Mouse (Mus musculus) liver, embryonic 16.5 days (tissue): ENCODE measurements around the gene Pex12. TPM values are rescaled to one million over a fixed set of nuclear protein-coding genes. Genes with fewer than 3 reads are reported as not detected.
"Not testable (repeated sequence)": the region's sequence is repeated elsewhere in the genome, so short reads cannot be mapped to it uniquely, and the experiment has no call there.

Source experiments
- ATAC-seq: fragments of 200-750 bp; cut with Nextera tagmentation; 2 replicates; pipeline ENCODE4 v1.8.0; 2017; ENCODE audit warnings: low read depth, mild to moderate bottlenecking, moderate number of reproducible peaks, moderate library complexity
- H3K27ac ChIP-seq: fragments of 300-500 bp; sonication (generic); 2 replicates; pipeline ENCODE4 v1.5.1; 2014; ENCODE audit warnings: mild to moderate bottlenecking, low read length
- H3K27me3 ChIP-seq: fragments of 300-500 bp; sonication (generic); 2 replicates; pipeline ENCODE4 v1.6.1; 2014; ENCODE audit warnings: low read depth, low read length, mixed read lengths; ENCODE audit not compliant: control insufficient read depth, insufficient read depth
- H3K36me3 ChIP-seq: fragments of 300-500 bp; sonication (generic); 2 replicates; pipeline ENCODE4 v1.6.1; 2014; ENCODE audit warnings: mild to moderate bottlenecking; ENCODE audit not compliant: control insufficient read depth, insufficient read depth
- H3K4me1 ChIP-seq: fragments of 300-500 bp; sonication (generic); 2 replicates; pipeline ENCODE4 v1.6.1; 2014; ENCODE audit warnings: low read depth, low read length, mixed read lengths; ENCODE audit not compliant: control insufficient read depth
- H3K4me2 ChIP-seq: fragments of 300-500 bp; sonication (generic); 2 replicates; pipeline ENCODE4 v1.6.1; 2014; ENCODE audit warnings: low read depth, low read length, mixed read lengths
- H3K4me3 ChIP-seq: fragments of 300-500 bp; sonication (generic); 2 replicates; pipeline ENCODE4 v1.5.1; 2014; ENCODE audit warnings: low read depth, mild to moderate bottlenecking, low read length
- H3K9ac ChIP-seq: fragments of 300-500 bp; sonication (generic); 2 replicates; pipeline ENCODE4 v1.6.1; 2014; ENCODE audit warnings: low read depth, low read length
- H3K9me3 ChIP-seq: fragments of 300-500 bp; sonication (generic); replicated peaks from 2 replicates; pipeline ENCODE4 v1.6.1; 2016; ENCODE audit warnings: low read length; ENCODE audit not compliant: control insufficient read depth
- WGBS: fragments of 180-500 bp; shearing (Covaris S2); extraction: QIAGEN DNeasy Blood & Tissue Kit; methylation state at CpG from one replicate; pipeline ENCODE4 v1.1.7; 2014; ENCODE audit not compliant: insufficient replicate concordance; 5-methylcytosine and 5-hydroxymethylcytosine counted together
- polyA plus RNA-seq: library from polyadenylated mRNA; unstranded; fragments of >200 nt; fragmentation: Nextera tagmentation; extraction: Ambion mirVana; gene quantifications from 2 replicates; pipeline ENCODE4 v1.2.1, GENCODE M21; 2015

The Pex12 gene
- polyA plus RNA-seq, 1 experiment from 2014 or later, result 6.2 TPM

DNA sequence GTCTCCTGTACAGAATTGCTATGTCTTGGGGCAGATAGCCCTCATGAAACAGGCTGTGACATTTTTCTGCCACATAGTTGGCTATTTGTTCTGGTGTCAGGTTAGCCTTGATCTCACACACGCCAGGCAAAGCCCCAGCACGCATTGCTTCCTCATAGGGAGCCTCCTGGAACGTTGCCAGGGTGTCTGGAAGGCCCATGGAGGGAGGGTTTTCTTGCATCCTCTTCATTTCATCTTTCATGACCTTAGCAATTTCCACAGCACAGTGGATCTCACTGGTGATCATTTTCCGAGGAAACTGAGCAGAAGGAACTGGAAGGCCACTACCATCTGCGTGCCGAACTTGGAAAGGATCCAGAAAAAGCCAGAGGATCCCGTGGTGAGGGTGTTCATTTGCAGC is 26.1 kb downstream of the Pex12 start:
- 66% methylated on average over 7 of the region's 7 CpGs for WGBS
- H3K9ac ChIP-seq, result no peak overlapping the region
- H3K4me3 ChIP-seq, result no peak overlapping the region
- H3K4me1 ChIP-seq, result peaks cover 9% of the 10 kb centered on the region
- H3K27ac ChIP-seq, result no peak overlapping the region
- H3K9me3 ChIP-seq, result no peaks in the 10 kb centered on the region
- no peak for ATAC-seq
- peaks cover 42% of the 10 kb centered on the region for H3K36me3 ChIP-seq
- H3K4me2 ChIP-seq, result no peak overlapping the region
- peaks cover 13% of the 10 kb centered on the region; the same call in 1 of the 2 replicates for H3K27me3 ChIP-seq

DNA sequence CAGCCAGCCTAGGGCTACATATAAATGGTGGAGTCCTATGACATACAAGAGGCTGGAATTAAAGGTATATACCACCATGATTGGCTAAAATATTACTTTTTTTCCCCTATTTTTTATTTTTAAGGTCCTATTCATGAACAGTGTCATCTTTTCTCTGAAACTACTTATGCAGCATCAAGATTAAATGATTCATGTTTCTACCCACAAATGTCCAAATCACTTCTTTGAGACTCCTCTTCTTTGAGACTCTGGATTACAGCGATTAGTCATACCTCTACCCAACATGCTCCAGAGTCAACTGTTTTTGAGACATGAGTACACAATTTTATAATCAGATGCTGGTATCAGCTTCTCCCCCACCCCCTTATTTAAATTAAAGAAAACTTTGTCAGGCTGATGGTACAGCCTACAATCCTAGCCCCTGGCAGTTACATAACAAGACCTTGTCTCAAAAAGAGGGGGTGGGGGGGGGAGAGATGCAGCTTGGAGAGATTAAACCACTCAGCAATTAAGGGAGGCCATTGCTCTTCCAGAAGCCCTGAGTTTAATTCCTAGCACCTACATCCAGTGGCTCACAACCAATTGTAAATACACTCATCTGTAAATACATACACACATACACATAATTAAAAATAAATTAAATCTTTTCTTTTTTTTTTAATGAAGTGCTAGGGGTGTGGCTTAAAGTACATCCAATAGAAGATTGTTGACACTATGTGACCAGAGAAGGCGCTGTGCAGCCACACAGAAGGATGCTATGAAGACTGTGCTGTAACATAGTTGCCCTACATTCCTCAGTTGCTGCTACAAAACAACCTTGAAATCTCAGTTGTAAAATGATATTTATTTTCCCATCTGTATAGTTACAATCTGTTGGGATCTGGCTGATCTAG is 30.2 kb downstream of the Pex12 start:
- no peaks in the 10 kb centered on the region for H3K9me3 ChIP-seq
- H3K4me2 ChIP-seq, result peak overlapping the region; percentile 74; the same call in 1 of the 2 replicates
- H3K4me3 ChIP-seq, result no peak overlapping the region
- WGBS, result 9% methylated on average over 2 of the region's 2 CpGs
- H3K9ac ChIP-seq, result peak overlapping the region; percentile 58
- peaks cover 17% of the 10 kb centered on the region for H3K36me3 ChIP-seq
- peak overlapping the region; percentile 88 for H3K27ac ChIP-seq
- peaks cover 15% of the 10 kb centered on the region for H3K4me1 ChIP-seq
- peaks cover 11% of the 10 kb centered on the region; the same call in 1 of the 2 replicates for H3K27me3 ChIP-seq
- ATAC-seq, result peak; percentile 1; the same call in 1 of the 2 replicates

DNA sequence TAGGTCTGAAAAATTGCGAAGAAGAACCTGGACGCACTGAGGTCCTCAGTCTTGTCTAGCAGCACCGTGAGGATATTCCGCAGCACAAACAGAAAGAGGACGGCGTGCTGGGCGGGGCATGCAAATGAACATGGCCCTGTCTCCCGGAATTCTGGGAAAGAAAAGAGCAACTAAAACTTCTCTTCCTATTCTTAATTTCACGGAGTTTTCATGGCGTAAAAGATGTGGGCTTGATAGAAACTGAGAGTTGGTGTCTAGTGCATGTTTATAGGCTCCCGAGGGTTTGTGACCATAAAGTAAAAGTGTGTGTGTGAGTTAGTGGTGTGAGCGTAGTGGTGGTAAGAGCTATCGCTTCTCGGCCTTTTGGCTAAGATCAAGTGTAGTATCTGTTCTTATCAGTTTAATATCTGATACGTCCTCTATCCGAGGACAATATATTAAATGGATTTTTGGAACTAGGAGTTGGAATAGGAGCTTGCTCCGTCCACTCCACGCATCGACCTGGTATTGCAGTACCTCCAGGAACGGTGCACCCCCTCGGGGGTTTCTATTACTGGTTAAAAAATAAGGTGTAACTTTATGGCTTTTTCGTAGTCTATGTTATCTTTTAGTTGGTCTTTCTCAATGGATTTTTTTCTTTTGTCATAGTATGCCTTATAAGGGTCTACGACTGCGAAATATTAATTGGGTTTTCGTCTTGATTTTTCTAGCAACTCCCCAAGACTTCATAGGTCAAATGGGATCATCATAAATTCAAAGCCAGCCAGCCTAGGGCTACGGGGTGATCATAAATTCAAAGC is 31.0 kb downstream of the Pex12 start:
- peak overlapping the region; percentile 88 for H3K27ac ChIP-seq
- H3K4me3 ChIP-seq, result peak overlapping the region; percentile 62
- peaks cover 6% of the 10 kb centered on the region; the same call in 1 of the 2 replicates for H3K27me3 ChIP-seq
- no peaks in the 10 kb centered on the region for H3K9me3 ChIP-seq
- peak overlapping the region; percentile 74 for H3K4me2 ChIP-seq
- H3K9ac ChIP-seq, result peak overlapping the region; percentile 58
- peaks cover 11% of the 10 kb centered on the region for H3K36me3 ChIP-seq
- WGBS, result 0% methylated on average over 26 of the region's 26 CpGs
- peaks cover 15% of the 10 kb centered on the region for H3K4me1 ChIP-seq
- peak; percentile 83 for ATAC-seq

DNA sequence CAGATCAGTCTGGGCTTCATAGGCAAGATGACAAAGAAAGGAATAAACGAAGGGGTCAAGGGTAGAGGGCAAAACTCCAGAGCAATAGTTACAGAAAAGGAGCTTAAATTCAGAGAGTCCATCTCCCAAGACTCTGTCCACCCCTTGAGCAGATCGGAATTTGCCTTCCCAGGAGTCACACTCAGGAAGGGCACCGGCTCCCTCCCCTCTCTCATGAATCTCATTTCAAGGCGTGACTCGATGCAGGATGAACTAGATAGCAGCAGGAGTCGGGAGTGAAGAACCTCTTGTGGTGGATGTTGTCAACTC is 31.6 kb downstream of the Pex12 start:
- H3K36me3 ChIP-seq, result peaks cover 7% of the 10 kb centered on the region; the same call in 1 of the 2 replicates
- peak overlapping the region; percentile 74 for H3K4me2 ChIP-seq
- H3K9ac ChIP-seq, result peak overlapping the region; percentile 58
- no peaks in the 10 kb centered on the region for H3K9me3 ChIP-seq
- H3K4me1 ChIP-seq, result peaks cover 15% of the 10 kb centered on the region
- peak overlapping the region; percentile 88 for H3K27ac ChIP-seq
- ATAC-seq, result peak; percentile 22
- WGBS, result 4% methylated on average over 6 of the region's 6 CpGs
- H3K4me3 ChIP-seq, result peak overlapping the region; percentile 62
- H3K27me3 ChIP-seq, result 0 out of 2 replicates have a peak, but pooled peaks cover 3% of the 10 kb centered on the region

DNA sequence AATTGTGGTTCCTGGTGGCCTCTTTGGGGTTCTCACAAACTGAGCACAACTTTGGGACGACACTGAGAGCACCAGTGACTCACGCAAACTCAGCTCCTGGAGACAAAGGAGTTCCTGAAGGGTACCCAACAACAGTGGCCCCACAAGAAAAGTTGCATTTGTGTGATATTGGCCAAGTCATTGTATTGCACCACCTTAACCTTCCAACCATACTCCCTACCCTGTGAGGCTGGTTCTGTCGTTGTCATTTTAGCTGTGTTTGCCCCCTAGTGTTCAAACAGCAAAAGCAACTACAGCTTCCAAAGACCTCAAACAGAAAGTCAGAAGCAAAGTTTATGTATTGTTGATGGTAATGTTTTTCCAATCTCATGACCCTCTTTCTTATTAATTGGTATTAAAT is 39.2 kb downstream of the Pex12 start:
- peak; percentile 86 for ATAC-seq
- Histone ChIP-seq H3K36me3 (peaks cover 2% of the 10 kb centered on the region; the same call in 1 of the 2 replicates), H3K9ac (peak overlapping the region; percentile 46), H3K9me3 (no peaks in the 10 kb centered on the region), H3K27me3 (no peaks in the 10 kb centered on the region), H3K4me1 (peaks cover 14% of the 10 kb centered on the region), H3K4me3 (peak overlapping the region; percentile 16; the same call in 1 of the 2 replicates), H3K27ac (peak overlapping the region; percentile 92), H3K4me2 (peak overlapping the region; percentile 51)
- WGBS, result 34% methylated on average over 3 of the region's 3 CpGs

DNA sequence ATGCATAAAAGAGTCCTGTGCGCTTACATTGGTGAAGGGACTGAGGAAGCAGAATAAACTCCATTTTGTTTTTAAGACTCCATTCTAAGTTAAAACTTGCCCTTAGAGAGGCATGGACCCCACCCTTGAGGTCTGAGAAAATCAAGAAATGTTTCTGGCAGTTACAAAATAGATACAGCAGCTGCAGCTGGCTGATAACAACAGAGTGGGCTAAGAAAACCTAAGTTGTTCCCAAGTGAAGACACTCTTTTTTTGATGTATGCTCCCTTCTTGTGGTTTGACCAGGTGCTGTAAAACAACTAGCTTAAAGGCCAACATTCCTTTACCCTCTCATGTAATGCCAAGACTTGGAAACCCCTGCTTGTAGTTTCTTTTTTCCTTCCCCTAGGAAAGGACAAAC is 39.7 kb downstream of the Pex12 start:
- WGBS, result 54% methylated on average over 1 of the region's 1 CpGs
- Histone ChIP-seq H3K4me3 (peak overlapping the region; percentile 16; the same call in 1 of the 2 replicates), H3K9ac (peak overlapping the region; percentile 46), H3K4me1 (peaks cover 14% of the 10 kb centered on the region), H3K4me2 (peak overlapping the region; percentile 51), H3K27ac (peak overlapping the region; percentile 92), H3K9me3 (no peaks in the 10 kb centered on the region), H3K36me3 (peaks cover 2% of the 10 kb centered on the region; the same call in 1 of the 2 replicates), H3K27me3 (no peaks in the 10 kb centered on the region)
- ATAC-seq, result peak; percentile 93

DNA sequence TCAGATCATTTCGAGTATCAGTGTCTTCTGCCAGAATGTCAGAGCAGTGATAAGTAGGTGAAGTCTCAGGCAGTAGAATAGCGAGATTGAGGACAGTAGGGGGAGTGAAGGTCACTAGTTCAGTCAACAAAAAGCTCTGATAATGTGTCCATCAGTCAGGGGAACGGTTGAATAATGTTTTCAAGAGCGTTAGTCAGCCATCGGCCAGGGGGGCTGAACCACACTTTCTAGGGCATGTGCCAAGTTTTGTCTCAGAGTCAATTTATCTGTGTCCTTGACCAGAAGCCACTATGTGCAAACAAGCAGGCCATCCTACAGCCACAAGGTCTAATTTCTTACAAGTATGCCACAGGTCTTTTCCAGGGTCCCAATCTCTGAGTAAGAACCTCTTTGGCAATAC is 45.2 kb downstream of the Pex12 start:
- not testable (repeated sequence) for ATAC-seq

More for the DNA sequence above, 45.2 kb downstream of the Pex12 start:
- H3K9ac ChIP-seq, H3K4me2 ChIP-seq, H3K27me3 ChIP-seq, H3K9me3 ChIP-seq, H3K27ac ChIP-seq, H3K36me3 ChIP-seq, H3K4me1 ChIP-seq, H3K4me3 ChIP-seq: not testable (repeated sequence)
- WGBS, result 57% methylated on average over 5 of the region's 5 CpGs
